Mouse (Mus musculus) layer of hippocampus, postnatal 36 days (tissue): Measurements from ENCODE around the gene Gramd4. TPM values are rescaled to one million over a fixed set of nuclear protein-coding genes. Genes with fewer than 3 reads are reported as not detected.
"Not testable (repeated sequence)": the region's sequence is repeated elsewhere in the genome, so short reads cannot be mapped to it uniquely, and the experiment has no call there.

Source experiments
- DNase-seq, 2 experiments: peaks; one replicate each; pipeline ENCODE4 v3.0.0; 2022
- total RNA-seq, 2 experiments: library from RNA; stranded (reverse); gene quantifications; 2 replicates each; pipeline ENCODE4 v1.2.3; 2021

Gramd4 gene
- total RNA-seq, 2 experiments from 2014 or later = 25.4 to 30.9 TPM

DNA sequence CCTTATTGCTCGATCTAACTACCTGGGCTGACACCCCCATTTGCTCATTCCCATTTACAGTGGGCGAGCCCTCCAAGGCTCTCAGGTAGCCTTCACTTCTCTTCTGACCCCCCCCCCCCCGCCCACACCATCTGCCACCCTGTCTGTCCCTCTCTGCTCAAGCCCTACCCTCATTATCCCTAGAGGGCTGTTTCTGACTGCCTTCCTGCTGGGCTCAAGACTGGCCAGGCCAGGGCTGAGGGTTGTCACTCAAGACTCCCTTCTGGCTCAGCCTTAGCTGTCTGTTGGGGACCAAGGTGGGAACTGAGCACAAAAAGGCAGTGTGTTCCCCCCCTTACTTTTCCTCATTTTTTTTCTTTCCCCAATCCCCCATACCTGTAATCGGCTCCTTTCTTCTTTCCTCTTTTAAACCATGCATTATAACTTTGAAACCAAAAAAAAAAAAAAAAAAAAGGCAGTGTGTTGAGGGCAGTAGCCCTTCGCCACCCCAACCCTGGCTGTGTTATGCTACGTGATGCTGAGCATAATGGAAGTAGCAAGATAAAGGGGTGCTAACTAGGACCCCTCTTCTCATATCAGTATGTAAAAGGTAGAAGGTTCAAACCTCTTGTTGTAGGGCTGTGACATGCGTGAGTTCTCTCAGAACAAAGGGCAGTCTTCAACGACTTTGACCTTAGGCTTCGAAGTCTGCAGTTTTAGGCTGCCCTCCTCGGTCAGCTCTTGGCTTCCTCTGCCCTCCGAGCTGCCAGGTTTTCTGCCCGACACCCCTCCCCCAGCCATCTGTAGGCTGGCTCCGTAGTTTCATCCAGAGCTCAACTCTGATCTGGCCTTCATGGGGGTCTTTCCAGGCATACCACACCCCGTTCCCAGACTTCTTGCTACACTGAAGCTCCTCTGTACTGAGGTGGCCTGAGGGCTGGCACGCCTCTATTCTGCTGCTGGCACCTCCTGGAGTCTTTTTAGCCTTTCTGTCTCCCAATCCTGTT, 59.9 kb downstream of the Gramd4 start:
- DNase-seq = no peak

- DNase-seq = no peak
Observed at GRCm38 (mm10) chr15:86119186-86119585, 61.7 kb downstream of the Gramd4 start.

DNA sequence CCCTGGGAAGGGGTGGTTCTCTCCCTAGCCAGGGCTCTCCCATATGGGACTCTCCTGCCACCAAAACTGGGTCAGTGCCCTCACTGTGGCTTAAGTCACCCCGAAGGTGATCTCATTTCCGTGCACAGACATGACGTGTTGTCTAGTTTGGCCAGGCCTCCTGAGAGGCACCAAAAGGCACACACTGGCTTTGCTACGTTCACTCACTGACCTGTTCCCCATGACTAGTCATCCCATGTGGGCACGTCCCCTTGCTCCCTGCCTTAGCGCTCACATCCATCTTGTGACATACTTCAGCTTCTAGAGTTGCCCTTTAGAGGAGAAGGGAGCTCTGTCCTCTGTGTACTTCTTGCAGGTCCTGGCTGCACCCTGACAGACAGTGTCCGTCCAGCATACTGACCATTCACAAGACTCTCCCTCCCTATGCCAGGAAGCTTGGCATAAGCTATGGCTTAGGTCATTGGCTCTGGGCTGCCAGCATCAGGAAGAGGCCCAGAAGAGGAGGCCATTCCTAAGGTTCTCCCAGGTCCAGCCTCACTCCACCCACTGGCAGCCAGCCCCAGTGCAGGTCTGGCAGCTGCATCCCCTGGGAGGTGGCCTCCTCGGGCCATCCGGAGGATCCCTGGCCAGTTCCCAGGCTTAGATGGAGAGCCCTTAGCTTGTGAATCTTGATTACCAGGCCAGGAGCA, 64.9 kb downstream of the Gramd4 start:
- no peak for DNase-seq

GRCm38 (mm10) chr15:86123409-86123808, 65.9 kb downstream of the Gramd4 start:
- DNase-seq = no peak

- DNase-seq = peak; percentile 49 to 70
Observed at GRCm38 (mm10) chr15:86124359-86124758, 66.9 kb downstream of the Gramd4 start.

- DNase-seq = no peak
Observed at GRCm38 (mm10) chr15:86129036-86129435, 71.5 kb downstream of the Gramd4 start.

GRCm38 (mm10) chr15:86130657-86131056, 73.2 kb downstream of the Gramd4 start:
- no peak for DNase-seq

GRCm38 (mm10) chr15:86134941-86135783, 77.7 kb downstream of the Gramd4 start:
- DNase-seq = peak; percentile 83 to 84

GRCm38 (mm10) chr15:86137638-86138037, 80.1 kb downstream of the Gramd4 start:
- no peak for DNase-seq

DNA sequence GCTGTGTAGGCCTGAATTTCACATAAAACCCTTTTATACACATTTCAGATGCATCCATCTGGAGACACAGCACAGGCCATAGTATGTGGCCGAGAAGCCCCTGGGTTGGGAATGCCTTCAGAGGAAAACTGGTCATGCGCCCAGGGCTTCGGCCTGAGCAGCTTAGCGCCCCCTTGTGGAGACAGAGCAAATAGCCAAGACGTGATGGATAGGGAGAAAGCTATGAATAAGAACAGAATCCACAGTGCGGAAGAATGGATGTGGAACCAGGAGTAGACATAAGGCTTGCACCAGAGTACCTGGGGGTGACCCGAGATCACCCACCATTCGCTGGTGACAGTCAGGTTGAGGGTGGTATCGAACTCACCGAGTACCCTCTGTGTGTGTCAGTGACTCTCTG, 82.8 kb downstream of the Gramd4 start:
- peak in 1 of 2 experiments; percentile 38 for DNase-seq

- DNase-seq = no peak
Observed at GRCm38 (mm10) chr15:86144577-86144976, 87.1 kb downstream of the Gramd4 start.

- DNase-seq = no peak
Observed at GRCm38 (mm10) chr15:86145046-86145445, 87.6 kb downstream of the Gramd4 start.

- no peak for DNase-seq
Observed at GRCm38 (mm10) chr15:86146922-86147321, 89.4 kb downstream of the Gramd4 start.

DNA sequence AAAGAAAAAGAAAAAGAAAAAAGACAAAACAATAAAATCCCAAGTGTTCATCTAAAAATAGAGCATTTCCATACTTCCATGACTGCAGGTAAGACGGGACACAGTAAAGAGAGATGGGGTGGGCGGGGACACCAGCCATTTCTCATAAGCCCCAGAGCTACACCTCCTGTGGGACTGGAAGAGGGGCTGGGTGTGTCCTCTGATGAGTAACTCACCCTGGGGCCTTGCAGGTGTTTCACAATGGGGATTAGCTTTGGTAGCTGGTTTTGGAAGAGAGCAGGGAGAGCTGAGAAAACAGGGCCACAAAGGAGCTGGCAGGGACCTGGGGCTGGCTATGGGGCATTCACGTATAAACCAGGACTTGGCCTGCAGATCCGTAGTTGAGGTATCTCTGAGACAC, 93.1 kb downstream of the Gramd4 start:
- no peak for DNase-seq

GRCm38 (mm10) chr15:86153481-86153960, 96.0 kb downstream of the Gramd4 start:
- DNase-seq = no peak

GRCm38 (mm10) chr15:86156492-86156891, 99.0 kb downstream of the Gramd4 start:
- no peak for DNase-seq

- no peak for DNase-seq
Observed at GRCm38 (mm10) chr15:86159093-86159492, 101.6 kb downstream of the Gramd4 start.

- DNase-seq = no peak
Observed at GRCm38 (mm10) chr15:86159719-86160118, 102.2 kb downstream of the Gramd4 start.

- no peak for DNase-seq
Observed at GRCm38 (mm10) chr15:86160906-86161305, 103.4 kb downstream of the Gramd4 start.

GRCm38 (mm10) chr15:86161800-86162199, 104.3 kb downstream of the Gramd4 start:
- not testable (repeated sequence) for DNase-seq

DNA sequence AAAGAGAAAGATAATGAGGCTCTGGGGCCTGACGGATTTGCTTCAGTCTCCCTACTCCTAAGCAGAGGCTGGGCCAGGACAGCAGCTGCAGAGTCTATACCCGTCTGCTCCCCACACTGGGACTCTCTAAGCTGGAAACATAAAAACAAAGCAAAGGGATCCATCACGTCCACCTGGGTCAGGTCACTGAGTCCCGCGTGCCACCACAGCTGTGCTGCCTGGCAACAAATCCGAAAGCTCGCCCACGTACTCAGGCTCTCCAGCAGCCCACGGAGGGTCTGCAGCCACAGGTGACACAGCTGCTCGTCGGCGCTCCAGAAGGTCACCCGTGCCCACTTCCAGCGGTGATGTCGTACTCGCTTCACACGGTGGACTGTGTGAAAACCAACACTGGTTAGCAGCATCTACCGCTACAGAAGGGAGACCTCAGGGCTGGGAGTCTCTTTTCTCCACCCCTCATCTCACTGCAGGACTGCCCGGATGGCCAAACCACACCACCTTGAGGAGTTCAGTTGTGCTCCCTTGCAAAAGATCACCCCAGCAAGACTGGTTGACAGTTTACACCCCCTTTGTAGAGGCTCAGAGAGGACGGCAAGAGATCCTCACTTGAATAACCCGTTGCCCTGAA, 107.3 kb downstream of the Gramd4 start:
- DNase-seq = no peak
